Mouse (Mus musculus) cortical plate, adult 2 months (tissue): ENCODE measurements around the gene Hcn4.

Experiments
- CTCF ChIP-seq: fragments of 200-500 bp; IDR thresholded peaks from 2 replicates; pipeline ENCODE4 v1.5.1; 2011; ENCODE audit warnings: mild to moderate bottlenecking, control low read depth, low read length; ENCODE audit not compliant: insufficient read depth; ENCODE audit errors: extremely low read depth
- POLR2A ChIP-seq: fragments of 200-500 bp; IDR thresholded peaks from 2 replicates; pipeline ENCODE4 v1.6.1; 2011; ENCODE audit warnings: mild to moderate bottlenecking, low read length, control low read depth; ENCODE audit not compliant: insufficient read depth; ENCODE audit errors: extremely low read depth

DNA sequence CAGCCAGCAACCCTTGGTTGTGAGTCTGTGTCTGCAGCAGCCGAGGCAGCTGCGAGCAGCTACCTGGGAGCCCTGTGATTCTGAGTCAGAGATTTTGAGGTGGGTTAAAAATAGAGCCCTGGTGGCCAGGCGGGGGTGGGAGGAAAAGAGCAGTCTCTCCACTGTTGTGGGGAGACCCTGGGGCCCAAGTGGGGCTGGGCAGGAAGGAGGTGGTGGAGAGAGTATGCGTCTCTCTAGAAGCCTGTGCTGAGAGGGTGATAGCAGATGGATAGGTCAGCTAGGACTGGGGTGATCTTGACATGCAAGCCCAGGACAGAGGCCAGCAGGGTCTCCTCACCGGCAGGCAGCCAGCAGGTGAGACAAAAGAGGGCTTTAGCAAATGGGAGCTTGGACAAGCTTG is 14.0 kb downstream of the Hcn4 start:
- TF ChIP-seq POLR2A = no peak
- no peak for TF ChIP-seq CTCF
